Mouse (Mus musculus) stomach, embryonic 16.5 days (tissue): ENCODE measurements around the gene Tada2b. TPM values are rescaled to one million over a fixed set of nuclear protein-coding genes. Genes with fewer than 3 reads are reported as not detected.

Experiments used
- ATAC-seq: fragments of 200-750 bp; cut with Nextera tagmentation; 2 replicates; pipeline ENCODE4 v1.8.0; 2017; ENCODE audit warnings: moderate number of reproducible peaks, moderate TSS enrichment; ENCODE audit not compliant: insufficient read depth, low FRiP score
- H3K27ac ChIP-seq: fragments of 300-500 bp; sonication (generic); 2 replicates; pipeline ENCODE4 v1.5.1; 2014; ENCODE audit warnings: low read length
- H3K27me3 ChIP-seq: fragments of 300-500 bp; sonication (generic); 2 replicates; pipeline ENCODE4 v1.6.1; 2014; ENCODE audit warnings: low read length, control low read depth, mixed read lengths; ENCODE audit not compliant: control insufficient read depth, insufficient read depth
- H3K36me3 ChIP-seq: fragments of 300-500 bp; sonication (generic); 2 replicates; pipeline ENCODE4 v1.6.1; 2014; ENCODE audit warnings: low read length; ENCODE audit not compliant: control insufficient read depth, insufficient read depth
- H3K4me1 ChIP-seq: fragments of 300-500 bp; sonication (generic); 2 replicates; pipeline ENCODE4 v1.6.1; 2014; ENCODE audit warnings: low read length, control low read depth, mixed read lengths; ENCODE audit not compliant: control insufficient read depth, insufficient read depth
- H3K4me2 ChIP-seq: fragments of 300-500 bp; sonication (generic); 2 replicates; pipeline ENCODE4 v1.6.1; 2014; ENCODE audit warnings: low read depth, low read length, mixed read lengths
- H3K4me3 ChIP-seq: fragments of 300-500 bp; sonication (generic); replicated peaks from 2 replicates; pipeline ENCODE4 v1.5.1; 2014; ENCODE audit warnings: mild to moderate bottlenecking, low read length
- H3K9ac ChIP-seq: fragments of 300-500 bp; sonication (generic); 2 replicates; pipeline ENCODE4 v1.6.1; 2014; ENCODE audit warnings: low read length
- H3K9me3 ChIP-seq: fragments of 300-500 bp; sonication (generic); replicated peaks from 2 replicates; pipeline ENCODE4 v1.6.1; 2016; ENCODE audit warnings: low read length, control low read depth; ENCODE audit not compliant: control insufficient read depth
- WGBS: fragments of 180-500 bp; shearing (Covaris S2); extraction: QIAGEN DNeasy Blood & Tissue Kit; methylation state at CpG from one replicate; pipeline ENCODE4 v1.1.7; 2014; 5-methylcytosine and 5-hydroxymethylcytosine counted together
- polyA plus RNA-seq: library from polyadenylated mRNA; unstranded; fragments of >200 nt; fragmentation: Nextera tagmentation; extraction: Ambion mirVana; gene quantifications from 2 replicates; pipeline ENCODE4 v1.2.1, GENCODE M21; 2015

Gene Tada2b
- 1.7 and 2.0 TPM in 2 replicates for polyA plus RNA-seq

- Histone ChIP-seq H3K4me3 (peak within 1 kb of the TSS; percentile 85), H3K9ac (peak within 1 kb of the TSS; percentile 90), H3K27ac (peak within 1 kb of the TSS; percentile 52), H3K4me2 (peak within 1 kb of the TSS; percentile 75), H3K36me3 (no peaks in the 10 kb centered on the region), H3K9me3 (no peaks in the 10 kb centered on the region), H3K4me1 (peaks cover 28% of the 10 kb centered on the region), H3K27me3 (peaks cover 15% of the 10 kb centered on the region)
- ATAC-seq, result peak; percentile 99
- under 1% methylated on average over 84 of the region's 97 CpGs for WGBS
Observed at GRCm38 (mm10) chr5:36484171-36484990, at the start of gene Tada2b, which contains the start of gene Ccdc96. TSS of gene Tada2b (minus strand) at chr5:36484285. TSS of gene Ccdc96 (plus strand) at chr5:36484588.

- ATAC-seq, result peak; percentile 94
- Histone ChIP-seq H3K27ac (peak overlapping the region; percentile 80), H3K9ac (peak overlapping the region; percentile 82), H3K4me3 (peak overlapping the region; percentile 79), H3K4me1 (peaks cover 13% of the 10 kb centered on the region), H3K9me3 (no peaks in the 10 kb centered on the region), H3K4me2 (peak overlapping the region; percentile 72), H3K36me3 (no peaks in the 10 kb centered on the region), H3K27me3 (no peaks in the 10 kb centered on the region)
- WGBS, result under 1% methylated on average over 28 of the region's 28 CpGs
Observed at GRCm38 (mm10) chr5:36530129-36530751, 46.2 kb upstream of the Tada2b start.

- Histone ChIP-seq H3K9me3 (no peaks in the 10 kb centered on the region), H3K4me1 (peaks cover 13% of the 10 kb centered on the region), H3K27me3 (no peaks in the 10 kb centered on the region), H3K4me2 (peak overlapping the region; percentile 72), H3K4me3 (peak overlapping the region; percentile 79), H3K27ac (peak overlapping the region; percentile 80), H3K36me3 (no peaks in the 10 kb centered on the region), H3K9ac (peak overlapping the region; percentile 82)
- ATAC-seq, result no peak
- WGBS, result 10% methylated on average over 5 of the region's 5 CpGs
Observed at GRCm38 (mm10) chr5:36529698-36530097, 45.6 kb upstream of the Tada2b start.

GRCm38 (mm10) chr5:36526921-36527320 lies 42.8 kb upstream of the Tada2b start:
- ATAC-seq, result no peak
- WGBS, result 86% methylated on average over 2 of the region's 2 CpGs
- Histone ChIP-seq H3K27ac (no peak overlapping the region), H3K4me1 (peaks cover 18% of the 10 kb centered on the region), H3K4me2 (no peak overlapping the region), H3K9me3 (no peaks in the 10 kb centered on the region), H3K27me3 (no peaks in the 10 kb centered on the region), H3K9ac (no peak overlapping the region), H3K4me3 (no peak overlapping the region), H3K36me3 (no peaks in the 10 kb centered on the region)

- Histone ChIP-seq H3K9ac (no peak overlapping the region), H3K4me1 (peaks cover 18% of the 10 kb centered on the region), H3K4me3 (no peak overlapping the region), H3K27me3 (no peaks in the 10 kb centered on the region), H3K36me3 (no peaks in the 10 kb centered on the region), H3K27ac (no peak overlapping the region), H3K4me2 (no peak overlapping the region), H3K9me3 (no peaks in the 10 kb centered on the region)
- WGBS, result 83% methylated on average over 5 of the region's 5 CpGs
- ATAC-seq, result no peak
Observed at GRCm38 (mm10) chr5:36526274-36526673, 42.2 kb upstream of the Tada2b start.

GRCm38 (mm10) chr5:36525216-36525615 lies 41.1 kb upstream of the Tada2b start:
- Histone ChIP-seq H3K4me2 (no peak overlapping the region), H3K27ac (no peak overlapping the region), H3K4me3 (no peak overlapping the region), H3K36me3 (peaks cover 5% of the 10 kb centered on the region; the same call in 1 of the 2 replicates), H3K4me1 (peaks cover 18% of the 10 kb centered on the region), H3K9ac (no peak overlapping the region), H3K27me3 (no peaks in the 10 kb centered on the region), H3K9me3 (no peaks in the 10 kb centered on the region)
- ATAC-seq, result no peak
- WGBS, result 73% methylated on average over 2 of the region's 2 CpGs

GRCm38 (mm10) chr5:36523219-36523703 lies 39.2 kb upstream of the Tada2b start:
- H3K9me3 ChIP-seq, result no peaks in the 10 kb centered on the region
- ATAC-seq, result no peak
- peaks cover 10% of the 10 kb centered on the region; the same call in 1 of the 2 replicates for H3K36me3 ChIP-seq

GRCm38 (mm10) chr5:36522782-36523181 lies 38.7 kb upstream of the Tada2b start:
- no peaks in the 10 kb centered on the region for H3K27me3 ChIP-seq
- H3K4me1 ChIP-seq, result 0 out of 2 replicates have a peak, but pooled peaks cover 6% of the 10 kb centered on the region
- no peak overlapping the region for H3K4me2 ChIP-seq
- no peak overlapping the region for H3K9ac ChIP-seq
- WGBS, result 34% methylated on average over 2 of the region's 2 CpGs
- H3K9me3 ChIP-seq, result no peaks in the 10 kb centered on the region
- peaks cover 14% of the 10 kb centered on the region for H3K36me3 ChIP-seq
- no peak overlapping the region for H3K27ac ChIP-seq
- no peak for ATAC-seq
- no peak overlapping the region for H3K4me3 ChIP-seq

More at GRCm38 (mm10) chr5:36523219-36523703, 39.2 kb upstream of the Tada2b start:
- Histone ChIP-seq H3K4me2 (no peak overlapping the region), H3K27me3 (no peaks in the 10 kb centered on the region), H3K4me3 (no peak overlapping the region), H3K4me1 (0 out of 2 replicates have a peak, but pooled peaks cover 6% of the 10 kb centered on the region), H3K9ac (no peak overlapping the region), H3K27ac (no peak overlapping the region)
- 64% methylated on average over 5 of the region's 5 CpGs for WGBS

GRCm38 (mm10) chr5:36519751-36520150 lies 35.7 kb upstream of the Tada2b start:
- no peak overlapping the region for H3K4me2 ChIP-seq
- H3K9ac ChIP-seq, result no peak overlapping the region
- no peak overlapping the region for H3K27ac ChIP-seq
- no peaks in the 10 kb centered on the region for H3K9me3 ChIP-seq
- WGBS, result 82% methylated on average over 3 of the region's 3 CpGs
- no peaks in the 10 kb centered on the region for H3K27me3 ChIP-seq
- no peak for ATAC-seq
- peaks cover 17% of the 10 kb centered on the region for H3K36me3 ChIP-seq
- 0 out of 2 replicates have a peak, but pooled peaks cover 6% of the 10 kb centered on the region for H3K4me1 ChIP-seq
- no peak overlapping the region for H3K4me3 ChIP-seq
